Mouse (Mus musculus) kidney, postnatal 25 days (tissue): ENCODE results near the gene Gsg1l.

ENCODE experiments used
- DNase-seq, 2 experiments: peaks; one replicate each; pipeline ENCODE4 v3.0.0; 2021; ENCODE audit warnings: mixed read lengths in 2 of 2

Gene Gsg1l

GRCm38 (mm10) chr7:125845611-125846010 lies 236.6 kb downstream of the Gsg1l start:
- no peak for DNase-seq

DNA sequence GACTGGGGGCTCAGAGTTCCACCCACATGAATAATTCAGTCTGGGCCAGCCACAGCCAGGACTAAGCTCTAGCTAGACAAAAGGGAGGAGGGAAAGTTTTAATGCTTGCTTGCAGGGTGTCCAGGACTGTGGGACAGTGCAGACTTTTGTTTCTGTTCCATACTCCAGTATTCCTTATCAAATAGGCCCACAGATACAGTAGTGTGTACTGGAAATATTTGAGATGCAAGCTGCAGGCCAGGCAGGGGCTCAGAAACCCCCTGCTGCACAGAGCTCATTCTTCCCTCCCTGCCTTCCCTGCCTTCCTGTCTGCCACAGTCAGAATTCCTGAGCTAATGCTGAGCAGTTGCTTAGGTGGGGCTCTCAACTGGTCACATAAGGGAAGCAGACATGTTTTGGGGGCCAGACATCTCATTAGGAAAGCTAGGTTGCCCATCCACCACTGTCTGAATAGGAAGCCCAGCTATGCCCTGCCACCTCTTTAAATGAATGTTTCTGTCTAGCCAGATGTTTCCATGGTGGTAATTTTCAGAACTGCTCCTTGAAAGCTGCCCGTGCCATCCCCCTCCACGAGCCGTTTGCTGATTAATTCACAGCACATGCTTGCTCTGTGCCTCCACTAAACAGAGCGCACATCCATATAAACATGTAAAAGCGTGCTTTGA lies 244.0 kb downstream of the Gsg1l start:
- DNase-seq = no peak

DNA sequence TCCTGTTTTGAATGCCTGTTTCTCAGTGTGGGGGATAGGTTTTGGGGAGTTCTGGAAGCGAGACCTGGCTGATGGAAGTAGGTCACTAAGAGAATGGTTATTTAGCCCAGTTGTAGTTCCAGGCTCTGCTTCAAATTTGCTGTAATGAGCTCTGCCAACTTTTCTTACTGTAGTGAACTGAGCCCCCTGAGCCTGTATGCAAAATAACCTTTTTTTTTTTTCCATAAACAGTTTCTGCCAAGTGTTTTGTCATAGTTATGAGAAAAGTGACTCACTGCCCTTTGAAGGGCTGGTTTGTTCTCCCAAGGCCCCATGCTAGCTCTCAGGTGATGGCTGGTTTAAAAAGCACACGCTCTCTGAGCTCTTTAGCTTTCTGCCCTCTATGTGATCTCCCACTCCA lies 248.7 kb downstream of the Gsg1l start:
- DNase-seq = no peak

GRCm38 (mm10) chr7:125832767-125833166 lies 249.4 kb downstream of the Gsg1l start:
- DNase-seq = no peak

DNA sequence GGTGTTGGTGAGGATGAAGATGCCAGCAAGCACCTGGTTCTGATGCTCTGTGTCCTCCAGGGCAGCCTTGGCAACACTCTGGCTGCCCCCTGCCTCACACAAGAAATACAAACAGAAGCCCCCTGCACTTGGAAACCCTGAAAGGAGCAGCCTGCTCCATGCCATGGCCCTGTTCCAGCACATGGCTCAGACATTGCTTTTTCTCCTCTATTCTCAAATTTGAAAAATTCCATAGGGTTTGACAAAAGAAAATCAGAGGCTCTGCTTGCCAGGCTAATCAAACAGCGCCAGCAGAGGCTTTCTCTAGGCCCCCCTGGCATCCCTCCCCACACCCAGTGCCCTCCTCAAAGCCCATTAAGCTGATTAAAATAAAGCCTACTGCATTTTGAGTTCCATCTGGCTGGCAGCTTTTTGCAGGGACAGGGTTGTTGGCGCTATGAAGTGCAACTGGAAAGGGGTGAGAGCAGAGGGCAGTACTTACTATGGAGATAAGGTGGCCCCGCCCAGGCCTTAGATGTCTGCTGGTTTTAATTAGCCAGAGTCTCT lies 253.0 kb downstream of the Gsg1l start:
- DNase-seq = no peak

GRCm38 (mm10) chr7:125828561-125828960 lies 253.7 kb downstream of the Gsg1l start:
- DNase-seq = no peak
